Mouse (Mus musculus): ENCODE measurements around the gene Rhebl1. TPM values are rescaled to one million over a fixed set of nuclear protein-coding genes. Genes with fewer than 3 reads are reported as not detected.

The Rhebl1 gene
- 11.1 and 13.9 TPM in 2 replicates for total RNA-seq (2012; rRNA removed)
- 17.6 and 23.2 TPM in 2 replicates for total RNA-seq (2014; rRNA removed)
- polyA plus RNA-seq (2012; ENCODE audit: insufficient read length, low read depth), result 23.3 and 25.1 TPM in 2 replicates

GRCm38 (mm10) chr15:98893940-98894745 is at the start of gene Rhebl1:
Rhebl1 (minus strand) TSS chr15:98894540.
- H3K36me3 ChIP-seq (replicated peaks in 1 of 2; ENCODE audit: control insufficient read depth in 1 of 2, insufficient read depth in 1 of 2, low read length in 1 of 2), result peaks cover 0 to 1% of the 10 kb centered on the region in 2 experiments
- H3K4me3 ChIP-seq (replicated peaks in 1 of 3; ENCODE audit: low read depth in 2 of 3, low read length in 2 of 3, poor library complexity in 1 of 3), result peak within 1 kb of the TSS in 1 of 3 experiments; percentile 44
- no peak for TF ChIP-seq JUND (conservative IDR thresholded peaks at IDR 0.05; ENCODE audit: low read depth, low read length)
- no peak for TF ChIP-seq MAZ (IDR thresholded peaks at IDR 0.05; ENCODE audit: low read depth, low read length)
- TF ChIP-seq ZKSCAN1 (IDR thresholded peaks at IDR 0.05; ENCODE audit: borderline replicate concordance, low read depth, low read length), result no peak
- TF ChIP-seq TBP (conservative IDR thresholded peaks at IDR 0.05; ENCODE audit: low read depth, low read length), result no peak
- TF ChIP-seq MEF2A (IDR thresholded peaks at IDR 0.05; ENCODE audit: borderline replicate concordance, low read depth, low read length), result no peak
- TF ChIP-seq CTCF (conservative IDR thresholded peaks at IDR 0.05 in 1 of 2, IDR thresholded peaks at IDR 0.05 in 1 of 2; ENCODE audit: low read depth in 2 of 2, low read length in 2 of 2), result no peak
- no peak for TF ChIP-seq CHD2 (IDR thresholded peaks at IDR 0.05; ENCODE audit: low read length)
- TF ChIP-seq ZNF384 (IDR thresholded peaks at IDR 0.05; ENCODE audit: low read depth, low read length), result no peak
- no peak for TF ChIP-seq ELF1 (IDR thresholded peaks at IDR 0.05; ENCODE audit: low read depth, low read length)
- TF ChIP-seq MXI1 (IDR thresholded peaks at IDR 0.05; ENCODE audit: low read depth, low read length), result 0 out of 2 replicates have a peak, but pooled peaks have one; percentile 53
- peak; percentile 21; the same call in 1 of the 2 replicates for TF ChIP-seq MAX (IDR thresholded peaks at IDR 0.05; ENCODE audit: low read length)
- TF ChIP-seq SIN3A (IDR thresholded peaks at IDR 0.05; ENCODE audit: low read length), result no peak
- TF ChIP-seq KAT2A (IDR thresholded peaks at IDR 0.05; ENCODE audit: insufficient replicate concordance, low read length), result no peak
- in situ Hi-C loops (cut with MboI; ENCODE audit: low pct_ligation_motif_present, low pct_unique_long_range_greater_than_20kb, low sequenced_read_pairs) (no loop called here), dilution Hi-C loops (cut with MboI; ENCODE audit: extremely low pct_ligation_motif_present, extremely low pct_unique_long_range_greater_than_20kb, low sequenced_read_pairs) (no loop called here)
- peaks cover 3% of the 10 kb centered on the region for H3K27me3 ChIP-seq (replicated peaks)
- DNase-seq (ENCODE audit: extremely low read depth), result no peak
- peaks cover 6 to 8% of the 10 kb centered on the region in 2 experiments; a peak in 3 of 4 replicates for H3K4me1 ChIP-seq (ENCODE audit: control insufficient read depth in 1 of 2, insufficient read depth in 2 of 2)
- peaks cover 6% of the 10 kb centered on the region for H3K9me3 ChIP-seq (replicated peaks; ENCODE audit: low read length)
- no peak within 1 kb of the TSS for H3K9ac ChIP-seq (ENCODE audit: insufficient read depth, low read depth)
- peak within 1 kb of the TSS; percentile 73 for H3K4me2 ChIP-seq (ENCODE audit: insufficient read depth, low read depth, poor library complexity, severe bottlenecking)
- H3K27ac ChIP-seq (ENCODE audit: insufficient read depth, low read depth), result no peak within 1 kb of the TSS
- H3K79me2 ChIP-seq (replicated peaks; ENCODE audit: control insufficient read depth, extremely low read depth, insufficient read depth, poor library complexity, severe bottlenecking), result no peaks in the 10 kb centered on the region

GRCm38 (mm10) chr15:98943133-98943532 is 48.8 kb upstream of the Rhebl1 start:
- TF ChIP-seq UBTF (IDR thresholded peaks at IDR 0.05; ENCODE audit: low read depth, low read length) (no peak), POLR2A (IDR thresholded peaks at IDR 0.05; ENCODE audit: low read depth, low read length) (no peak), NRF1 (IDR thresholded peaks at IDR 0.05; ENCODE audit: low read depth, low read length) (no peak), RCOR1 (conservative IDR thresholded peaks at IDR 0.05; ENCODE audit: low read depth, low read length) (no peak), GABPA (IDR thresholded peaks at IDR 0.05; ENCODE audit: insufficient replicate concordance, low read depth, low read length) (no peak), CHD1 (IDR thresholded peaks at IDR 0.05; ENCODE audit: low read depth, low read length) (no peak), ZMIZ1 (IDR thresholded peaks at IDR 0.05; ENCODE audit: low read depth, low read length) (no peak), NELFE (IDR thresholded peaks at IDR 0.05; ENCODE audit: low read depth, low read length) (no peak), JUN (IDR thresholded peaks at IDR 0.05; ENCODE audit: insufficient read depth, low read depth, low read length) (no peak), MAZ (IDR thresholded peaks at IDR 0.05; ENCODE audit: low read depth, low read length) (no peak), SMC3 (IDR thresholded peaks at IDR 0.05; ENCODE audit: low read depth, low read length) (no peak), MEF2A (IDR thresholded peaks at IDR 0.05; ENCODE audit: borderline replicate concordance, low read depth, low read length) (no peak), E2F4 (IDR thresholded peaks at IDR 0.05; ENCODE audit: insufficient replicate concordance, low read depth, low read length) (no peak), HCFC1 (IDR thresholded peaks at IDR 0.05; ENCODE audit: low read depth, low read length) (no peak), USF1 (IDR thresholded peaks at IDR 0.05; ENCODE audit: low read depth, low read length) (no peak)
- no peaks in the 10 kb centered on the region for H3K9me3 ChIP-seq (replicated peaks; ENCODE audit: low read length)
- dilution Hi-C loops (cut with MboI; ENCODE audit: extremely low pct_ligation_motif_present, extremely low pct_unique_long_range_greater_than_20kb, low sequenced_read_pairs), result no loop called here
- no peak overlapping the region for H3K4me3 ChIP-seq (replicated peaks in 1 of 3; ENCODE audit: low read depth in 2 of 3, low read length in 2 of 3, poor library complexity in 1 of 3)
- no peak overlapping the region for H3K4me2 ChIP-seq (ENCODE audit: insufficient read depth, low read depth, poor library complexity, severe bottlenecking)
- in situ Hi-C loops (cut with MboI; ENCODE audit: low pct_ligation_motif_present, low pct_unique_long_range_greater_than_20kb, low sequenced_read_pairs), result loop anchor here (25.0 kb wide), 2 partner anchors 1281 to 1356 kb away; no protein-coding TSS in a partner anchor
- H3K27me3 ChIP-seq (replicated peaks), result no peaks in the 10 kb centered on the region
- H3K79me2 ChIP-seq (replicated peaks; ENCODE audit: control insufficient read depth, extremely low read depth, insufficient read depth, poor library complexity, severe bottlenecking), result no peaks in the 10 kb centered on the region
- DNase-seq (ENCODE audit: extremely low read depth), result no peak
- H3K4me1 ChIP-seq (ENCODE audit: control insufficient read depth in 1 of 2, insufficient read depth in 2 of 2), result no peaks in the 10 kb centered on the region
- peaks cover 0 to 22% of the 10 kb centered on the region in 2 experiments for H3K36me3 ChIP-seq (replicated peaks in 1 of 2; ENCODE audit: control insufficient read depth in 1 of 2, insufficient read depth in 1 of 2, low read length in 1 of 2)
- no peak overlapping the region for H3K27ac ChIP-seq (ENCODE audit: insufficient read depth, low read depth)
- H3K9ac ChIP-seq (ENCODE audit: insufficient read depth, low read depth), result no peak overlapping the region
